Mouse (Mus musculus) cerebellum, postnatal 10 days (tissue): Measurements from ENCODE around the gene Slc17a6.
"Not testable (repeated sequence)": the region's sequence is repeated elsewhere in the genome, so short reads cannot be mapped to it uniquely, and the experiment has no call there.

Experiments
- DNase-seq, 2 experiments: peaks; one replicate each; pipeline ENCODE4 v3.0.0; 2021; ENCODE audit warnings: mixed read lengths in 2 of 2

Slc17a6 gene

GRCm38 (mm10) chr7:51693539-51694217 lies 71.9 kb downstream of the Slc17a6 start:
- peak; percentile 33 to 38 for DNase-seq

GRCm38 (mm10) chr7:51694452-51694851 lies 72.6 kb downstream of the Slc17a6 start:
- peak; percentile 84 to 86 for DNase-seq

DNA sequence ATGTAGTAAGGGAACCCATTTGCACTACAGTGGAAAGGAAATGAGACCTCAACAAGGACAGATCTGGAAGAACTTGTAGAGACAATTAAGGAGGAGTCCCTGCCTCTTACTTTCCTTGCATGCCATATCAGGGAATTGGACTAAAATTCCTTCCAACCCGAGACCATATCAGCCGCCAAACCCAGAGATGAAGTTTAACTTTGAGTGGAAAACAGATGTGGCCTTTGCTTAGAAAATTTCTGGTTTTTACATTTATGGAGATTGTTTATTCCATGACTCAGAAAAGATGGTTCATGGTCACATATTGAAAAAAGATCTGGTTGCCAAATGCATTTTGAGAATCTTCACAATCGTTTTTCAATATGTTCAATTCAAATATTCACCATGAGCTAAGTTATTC lies 87.7 kb downstream of the Slc17a6 start:
- DNase-seq, result no peak

GRCm38 (mm10) chr7:51710346-51710745 lies 88.5 kb downstream of the Slc17a6 start:
- not testable (repeated sequence) for DNase-seq

DNA sequence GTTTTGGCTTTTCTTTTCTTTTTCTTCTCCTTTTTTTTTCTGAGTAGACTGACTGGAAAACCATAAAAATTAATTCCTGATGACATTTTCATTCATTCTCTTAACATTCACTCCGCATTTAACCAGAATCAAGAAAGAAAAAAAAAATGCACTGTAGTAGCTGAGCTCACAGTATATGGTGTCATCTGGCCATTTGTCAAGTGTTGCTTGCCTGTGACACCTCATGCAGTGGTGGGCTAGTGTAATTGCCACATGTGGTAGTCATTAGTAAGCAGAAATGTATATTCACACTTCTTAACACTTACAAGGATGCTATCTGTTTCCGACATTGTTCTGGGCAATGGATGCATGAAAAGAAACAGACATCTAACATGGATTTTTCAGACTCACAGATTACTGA lies 94.0 kb downstream of the Slc17a6 start:
- no peak for DNase-seq
